Mouse (Mus musculus): ENCODE measurements around the gene Lpar3. TPM values are rescaled to one million over a fixed set of nuclear protein-coding genes. Genes with fewer than 3 reads are reported as not detected.

The Lpar3 gene
- polyA plus RNA-seq, 1 experiment from 2014 or later = 1.2 TPM

- Histone ChIP-seq H3K4me1 (no peaks in the 10 kb centered on the region), H3K27me3 (replicated peaks) (no peaks in the 10 kb centered on the region), H3K9ac (no peak overlapping the region), H3K36me3 (no peaks in the 10 kb centered on the region), H3K9me3 (no peaks in the 10 kb centered on the region), H3K27ac (no peak overlapping the region), H3K4me2 (no peak overlapping the region), H3K4me3 (replicated peaks) (no peak overlapping the region)
- ATAC-seq (ENCODE audit: insufficient read depth, low FRiP score, low read depth) = no peak
- WGBS = 60% methylated on average over 12 of the region's 12 CpGs
Observed at GRCm38 (mm10) chr3:146265545-146266130, 44.9 kb downstream of the Lpar3 start.

GRCm38 (mm10) chr3:146268024-146268801 is 47.5 kb downstream of the Lpar3 start:
- Histone ChIP-seq H3K4me2 (no peak overlapping the region), H3K4me3 (replicated peaks) (no peak overlapping the region), H3K9me3 (no peaks in the 10 kb centered on the region), H3K4me1 (no peaks in the 10 kb centered on the region), H3K27me3 (replicated peaks) (no peaks in the 10 kb centered on the region), H3K27ac (no peak overlapping the region), H3K9ac (no peak overlapping the region), H3K36me3 (no peaks in the 10 kb centered on the region)
- no peak for ATAC-seq (ENCODE audit: insufficient read depth, low FRiP score, low read depth)
- WGBS = 81% methylated on average over 14 of the region's 14 CpGs

GRCm38 (mm10) chr3:146274503-146274902 is 53.7 kb downstream of the Lpar3 start:
- WGBS = 24% methylated on average over 5 of the region's 5 CpGs
- H3K9ac ChIP-seq = no peak overlapping the region
- 0 out of 2 replicates have a peak, but pooled peaks cover 3% of the 10 kb centered on the region for H3K4me1 ChIP-seq
- no peaks in the 10 kb centered on the region for H3K9me3 ChIP-seq
- no peaks in the 10 kb centered on the region for H3K36me3 ChIP-seq
- no peak overlapping the region for H3K4me3 ChIP-seq (replicated peaks)
- no peaks in the 10 kb centered on the region for H3K27me3 ChIP-seq (replicated peaks)
- no peak overlapping the region for H3K27ac ChIP-seq
- no peak for ATAC-seq (ENCODE audit: insufficient read depth, low FRiP score, low read depth)
- no peak overlapping the region for H3K4me2 ChIP-seq

DNA sequence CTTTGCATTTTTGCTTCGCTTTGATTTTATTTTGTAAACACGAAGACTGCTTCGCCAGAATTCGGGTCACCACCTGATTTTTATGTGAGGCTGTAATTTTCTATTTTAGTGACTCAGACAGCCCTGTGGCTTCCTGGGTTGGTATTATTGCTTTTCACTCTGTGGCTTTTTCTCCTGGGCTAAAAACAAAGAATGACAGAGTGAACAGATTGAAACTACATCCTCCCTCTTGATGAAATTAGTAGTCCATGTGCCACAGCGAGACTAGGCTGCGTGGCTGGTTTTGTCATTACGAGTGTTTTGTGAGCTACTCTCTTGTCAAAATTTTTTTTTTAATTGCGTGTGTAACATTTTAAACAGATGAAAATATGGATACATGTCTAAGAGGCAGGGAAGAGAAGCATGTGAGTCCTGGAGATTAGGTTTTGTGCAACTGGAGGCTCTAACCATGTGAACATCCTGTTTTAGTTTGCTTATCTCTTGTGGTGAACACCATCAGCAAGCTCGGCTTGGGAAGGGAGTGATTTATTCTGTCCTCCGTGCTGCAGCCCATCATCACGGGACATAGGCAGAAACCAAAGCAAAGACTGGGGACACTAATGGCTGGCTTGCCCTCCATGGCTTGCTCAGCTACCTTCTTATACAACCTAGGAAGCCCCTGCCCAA is 54.7 kb downstream of the Lpar3 start:
- whole genome bisulfite sequencing = 65% methylated on average over 11 of the region's 11 CpGs
- no peaks in the 10 kb centered on the region for H3K9me3 ChIP-seq
- H3K36me3 ChIP-seq = no peaks in the 10 kb centered on the region
- no peak overlapping the region for H3K4me2 ChIP-seq
- H3K27ac ChIP-seq = no peak overlapping the region
- H3K27me3 ChIP-seq (replicated peaks) = no peaks in the 10 kb centered on the region
- no peak overlapping the region for H3K9ac ChIP-seq
- ATAC-seq (ENCODE audit: insufficient read depth, low FRiP score, low read depth) = no peak
- no peak overlapping the region for H3K4me3 ChIP-seq (replicated peaks)
- H3K4me1 ChIP-seq = 0 out of 2 replicates have a peak, but pooled peaks cover 3% of the 10 kb centered on the region

DNA sequence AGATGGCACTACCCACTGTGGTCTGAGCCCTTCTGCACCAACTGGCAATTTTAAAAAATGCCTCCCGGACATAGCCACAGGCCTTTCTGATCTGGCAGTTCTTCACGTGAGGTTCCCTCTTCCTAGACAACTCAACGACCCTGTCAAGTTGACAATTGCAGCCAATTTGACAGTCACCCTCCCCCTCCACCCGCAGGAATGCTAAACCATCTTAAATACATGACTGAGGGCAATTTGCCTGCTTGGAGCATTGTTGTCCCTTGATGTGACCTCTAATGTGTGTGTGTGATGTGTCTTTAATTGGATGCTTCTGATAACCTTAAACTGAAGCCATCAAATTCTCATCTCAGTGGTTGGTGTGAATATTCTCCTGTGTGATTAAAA is 55.3 kb downstream of the Lpar3 start:
- H3K4me1 ChIP-seq = 0 out of 2 replicates have a peak, but pooled peaks cover 3% of the 10 kb centered on the region
- WGBS = 47% methylated on average over 4 of the region's 4 CpGs
- no peak overlapping the region for H3K4me2 ChIP-seq
- H3K4me3 ChIP-seq (replicated peaks) = no peak overlapping the region
- H3K27ac ChIP-seq = no peak overlapping the region
- H3K9me3 ChIP-seq = no peaks in the 10 kb centered on the region
- H3K27me3 ChIP-seq (replicated peaks) = no peaks in the 10 kb centered on the region
- no peak for ATAC-seq (ENCODE audit: insufficient read depth, low FRiP score, low read depth)
- no peaks in the 10 kb centered on the region for H3K36me3 ChIP-seq
- H3K9ac ChIP-seq = no peak overlapping the region

DNA sequence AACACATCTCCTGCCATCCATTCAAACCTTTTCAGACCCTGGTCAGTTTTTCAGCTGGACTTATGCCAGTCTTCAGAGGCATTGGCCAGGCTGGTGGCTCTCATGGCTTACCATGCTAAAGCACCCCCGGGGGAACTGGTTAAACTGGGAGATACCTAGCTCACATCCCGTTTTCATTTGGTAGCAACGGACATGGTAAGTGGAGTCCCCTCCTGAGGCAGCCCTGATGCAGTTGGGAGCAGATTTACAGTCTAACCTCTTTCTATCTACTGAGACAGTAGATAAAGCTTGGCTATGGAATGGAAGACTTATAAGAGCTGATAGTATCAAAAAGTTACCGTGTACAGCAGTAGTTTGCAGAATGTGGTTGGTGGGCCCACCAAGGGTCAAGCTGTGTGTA is 56.2 kb downstream of the Lpar3 start:
- Histone ChIP-seq H3K27me3 (replicated peaks) (no peaks in the 10 kb centered on the region), H3K4me1 (0 out of 2 replicates have a peak, but pooled peaks cover 3% of the 10 kb centered on the region), H3K4me2 (no peak overlapping the region), H3K27ac (no peak overlapping the region), H3K36me3 (no peaks in the 10 kb centered on the region), H3K9ac (no peak overlapping the region), H3K4me3 (replicated peaks) (no peak overlapping the region), H3K9me3 (no peaks in the 10 kb centered on the region)
- ATAC-seq (ENCODE audit: insufficient read depth, low FRiP score, low read depth) = no peak
- 90% methylated on average over 4 of the region's 4 CpGs for WGBS

DNA sequence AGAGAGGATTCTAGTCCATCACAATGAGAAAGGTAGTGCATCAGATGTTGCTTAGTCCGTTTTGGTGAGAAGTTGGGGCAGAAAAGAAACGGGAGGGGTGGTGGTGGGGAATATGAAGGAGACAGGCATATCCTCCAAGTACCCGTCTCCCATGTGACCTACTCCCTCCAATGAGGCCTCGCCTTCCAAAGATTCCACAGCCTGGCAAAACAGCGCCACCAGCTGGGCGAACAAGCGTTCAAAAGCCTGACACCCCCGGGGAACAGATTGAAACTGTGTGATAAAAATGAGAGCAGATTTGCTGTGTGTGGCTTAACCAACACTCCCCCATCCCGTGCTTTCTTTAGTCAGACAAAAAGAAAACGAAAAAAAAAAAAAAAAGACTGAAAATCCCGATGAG is 56.7 kb downstream of the Lpar3 start:
- Histone ChIP-seq H3K4me3 (replicated peaks) (no peak overlapping the region), H3K27me3 (replicated peaks) (no peaks in the 10 kb centered on the region), H3K36me3 (no peaks in the 10 kb centered on the region), H3K27ac (no peak overlapping the region), H3K4me2 (no peak overlapping the region), H3K4me1 (0 out of 2 replicates have a peak, but pooled peaks cover 3% of the 10 kb centered on the region), H3K9ac (no peak overlapping the region), H3K9me3 (no peaks in the 10 kb centered on the region)
- 81% methylated on average over 11 of the region's 11 CpGs for WGBS
- no peak for ATAC-seq (ENCODE audit: insufficient read depth, low FRiP score, low read depth)

DNA sequence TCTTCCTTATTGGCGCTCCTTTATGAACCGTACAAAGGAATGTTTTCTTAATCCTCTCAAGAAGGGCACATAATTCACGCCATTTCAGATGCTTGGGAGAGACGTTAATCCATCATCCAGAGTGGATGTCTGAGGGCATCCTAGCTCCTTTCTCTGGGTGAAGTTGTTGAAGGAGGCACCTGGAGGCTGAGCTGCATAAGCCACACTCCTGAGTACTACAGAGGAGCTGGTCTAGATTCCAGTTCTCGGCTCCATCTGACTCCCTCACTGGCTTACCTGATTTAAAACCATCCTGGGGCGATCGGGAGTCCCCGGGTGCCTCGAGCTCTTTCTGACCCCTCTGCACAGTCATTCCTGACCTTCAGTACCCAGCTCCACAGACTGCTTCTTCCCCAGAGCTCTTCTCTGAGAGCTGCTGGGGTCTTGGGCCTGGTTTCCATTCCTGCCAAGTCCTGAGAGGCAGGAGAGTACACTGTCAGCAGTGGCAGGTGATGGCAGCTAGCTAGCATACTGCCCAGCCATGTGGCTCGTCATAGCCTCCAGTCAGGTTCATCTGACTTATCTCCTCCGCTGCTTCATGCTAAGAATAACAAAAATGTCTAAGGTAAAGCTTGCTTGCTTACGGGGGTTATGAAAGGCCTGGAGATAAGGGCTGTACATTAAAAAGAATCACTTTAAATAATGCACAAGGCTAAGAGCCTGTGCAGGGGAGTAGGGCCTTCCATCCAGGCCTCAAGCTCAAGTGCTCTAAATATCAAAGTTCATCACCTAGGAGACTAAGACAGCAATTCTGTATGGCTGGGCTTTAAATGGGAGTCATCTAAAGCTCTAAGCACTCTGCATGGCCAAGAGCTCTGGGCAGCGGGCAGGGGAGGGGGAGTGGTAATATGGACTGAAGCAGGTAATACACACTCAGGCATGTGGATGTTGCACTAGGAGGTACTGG is 57.7 kb downstream of the Lpar3 start:
- no peaks in the 10 kb centered on the region for H3K27me3 ChIP-seq (replicated peaks)
- 0 out of 2 replicates have a peak, but pooled peaks cover 3% of the 10 kb centered on the region for H3K4me1 ChIP-seq
- H3K4me3 ChIP-seq (replicated peaks) = no peak overlapping the region
- H3K36me3 ChIP-seq = no peaks in the 10 kb centered on the region
- no peaks in the 10 kb centered on the region for H3K9me3 ChIP-seq
- H3K9ac ChIP-seq = no peak overlapping the region
- WGBS = 55% methylated on average over 13 of the region's 13 CpGs
- no peak overlapping the region for H3K27ac ChIP-seq
- ATAC-seq (ENCODE audit: insufficient read depth, low FRiP score, low read depth) = no peak
- no peak overlapping the region for H3K4me2 ChIP-seq

DNA sequence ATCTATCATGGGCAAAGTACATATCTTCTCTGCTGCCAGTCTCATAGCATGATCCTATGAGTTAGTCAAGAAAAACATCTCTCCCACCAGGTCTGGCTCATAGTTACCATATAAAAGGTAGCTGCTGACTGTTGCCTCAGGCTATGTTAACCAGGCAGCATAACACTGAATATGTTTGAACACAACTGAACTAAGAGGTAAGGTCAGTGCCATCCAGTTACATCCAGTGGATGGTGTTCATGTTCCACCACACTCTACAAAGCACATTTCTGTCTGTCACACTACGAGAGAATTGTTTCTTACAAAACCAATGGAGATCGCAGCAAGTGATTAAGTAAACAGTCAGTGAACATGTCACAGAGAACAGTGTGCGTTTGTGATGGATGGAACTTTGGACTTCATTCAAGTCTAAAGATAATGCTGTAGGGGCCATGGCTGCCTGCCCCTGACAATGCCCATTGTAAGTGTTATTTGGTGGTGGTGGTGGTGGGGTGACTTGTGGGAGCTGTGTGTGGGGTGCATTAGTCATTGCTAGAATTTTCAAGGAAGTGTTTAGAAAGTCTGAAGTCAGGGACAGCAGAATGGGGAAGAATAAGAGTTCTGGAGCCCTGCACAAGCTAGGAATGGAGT is 63.1 kb downstream of the Lpar3 start:
- Histone ChIP-seq H3K4me3 (replicated peaks) (no peak overlapping the region), H3K4me2 (no peak overlapping the region), H3K4me1 (no peaks in the 10 kb centered on the region), H3K9ac (no peak overlapping the region), H3K9me3 (no peaks in the 10 kb centered on the region), H3K27me3 (replicated peaks) (no peaks in the 10 kb centered on the region), H3K27ac (no peak overlapping the region), H3K36me3 (no peaks in the 10 kb centered on the region)
- no peak for ATAC-seq (ENCODE audit: insufficient read depth, low FRiP score, low read depth)
- 32% methylated on average over 3 of the region's 3 CpGs for WGBS

GRCm38 (mm10) chr3:146286118-146286517 is 65.4 kb downstream of the Lpar3 start:
- Histone ChIP-seq H3K36me3 (no peaks in the 10 kb centered on the region), H3K4me3 (replicated peaks) (no peak overlapping the region), H3K9me3 (no peaks in the 10 kb centered on the region), H3K27me3 (replicated peaks) (no peaks in the 10 kb centered on the region), H3K4me2 (no peak overlapping the region), H3K27ac (no peak overlapping the region), H3K9ac (no peak overlapping the region), H3K4me1 (no peaks in the 10 kb centered on the region)
- no peak for ATAC-seq (ENCODE audit: insufficient read depth, low FRiP score, low read depth)
- WGBS = 61% methylated on average over 4 of the region's 4 CpGs

GRCm38 (mm10) chr3:146291928-146292327 is 71.2 kb downstream of the Lpar3 start:
- Histone ChIP-seq H3K4me3 (replicated peaks) (no peak overlapping the region), H3K9me3 (no peaks in the 10 kb centered on the region), H3K27me3 (replicated peaks) (no peaks in the 10 kb centered on the region), H3K9ac (no peak overlapping the region), H3K4me1 (no peaks in the 10 kb centered on the region), H3K27ac (no peak overlapping the region), H3K36me3 (no peaks in the 10 kb centered on the region), H3K4me2 (no peak overlapping the region)
- ATAC-seq (ENCODE audit: insufficient read depth, low FRiP score, low read depth) = no peak
- WGBS = 49% methylated on average over 3 of the region's 3 CpGs

Measured in stomach, embryonic 15.5 days (tissue).